Mouse (Mus musculus): ENCODE data around the gene Clic1.

The Clic1 gene

GRCm38 (mm10) chr17:35063466-35063865 is 13.7 kb downstream of the Clic1 start:
- in situ Hi-C loops (cut with MboI, MseI), result loop anchor here (5.0 kb wide), 1 partner anchor 41 kb away; no protein-coding TSS in a partner anchor

- in situ Hi-C loops (cut with MboI, MseI), result loop anchor here (5.0 kb wide), 1 partner anchor 42 kb away; no protein-coding TSS in a partner anchor
Measured at GRCm38 (mm10) chr17:35064378-35064877, 14.7 kb downstream of the Clic1 start.

GRCm38 (mm10) chr17:35064951-35065947 is 15.5 kb downstream of the Clic1 start, which contains the start of gene Ly6g6c:
Ly6g6c (plus strand) TSS chr17:35065388.
- in situ Hi-C loops (cut with MboI, MseI), result loop anchor here (5.0 kb wide), 1 partner anchor 43 kb away; no protein-coding TSS in a partner anchor

GRCm38 (mm10) chr17:35066084-35066483 is 16.3 kb downstream of the Clic1 start, which contains the start of gene Mpig6b:
Mpig6b (minus strand) TSS chr17:35066184.
- in situ Hi-C loops (cut with MboI, MseI), result no loop called here

GRCm38 (mm10) chr17:35068213-35068914 is 18.6 kb downstream of the Clic1 start:
- in situ Hi-C loops (cut with MboI, MseI), result no loop called here

GRCm38 (mm10) chr17:35070556-35071229 is 20.9 kb downstream of the Clic1 start:
- in situ Hi-C loops (cut with MboI, MseI), result no loop called here

GRCm38 (mm10) chr17:35071454-35071853 is 21.7 kb downstream of the Clic1 start:
- in situ Hi-C loops (cut with MboI, MseI), result no loop called here

- in situ Hi-C loops (cut with MboI, MseI), result no loop called here
Measured at GRCm38 (mm10) chr17:35074097-35074496, 24.3 kb downstream of the Clic1 start.

- in situ Hi-C loops (cut with MboI, MseI), result no loop called here
Measured at GRCm38 (mm10) chr17:35076507-35077176, 26.9 kb downstream of the Clic1 start, which contains the start of gene Ly6g6e. Ly6g6e (plus strand) TSS chr17:35076902.

GRCm38 (mm10) chr17:35077285-35077684 is 27.5 kb downstream of the Clic1 start:
- in situ Hi-C loops (cut with MboI, MseI), result no loop called here

- in situ Hi-C loops (cut with MboI, MseI), result no loop called here
Measured at GRCm38 (mm10) chr17:35077786-35078233, 28.0 kb downstream of the Clic1 start, which contains the start of gene Ly6g6d. Ly6g6d (minus strand) TSS chr17:35078065.

GRCm38 (mm10) chr17:35079778-35080177 is 30.0 kb downstream of the Clic1 start:
- in situ Hi-C loops (cut with MboI, MseI), result no loop called here

- in situ Hi-C loops (cut with MboI, MseI), result no loop called here
Measured at GRCm38 (mm10) chr17:35080248-35080647, 30.5 kb downstream of the Clic1 start.

- in situ Hi-C loops (cut with MboI, MseI), result no loop called here
Measured at GRCm38 (mm10) chr17:35080710-35081109, 30.9 kb downstream of the Clic1 start.

- in situ Hi-C loops (cut with MboI, MseI), result no loop called here
Measured at GRCm38 (mm10) chr17:35082841-35083576, 33.2 kb downstream of the Clic1 start.

- in situ Hi-C loops (cut with MboI, MseI), result no loop called here
Measured at GRCm38 (mm10) chr17:35083929-35084497, 34.2 kb downstream of the Clic1 start.

GRCm38 (mm10) chr17:35085208-35085865 is 35.6 kb downstream of the Clic1 start, which contains the start of gene Ly6g6f:
Ly6g6f (minus strand) TSS chr17:35085610.
- in situ Hi-C loops (cut with MboI, MseI), result no loop called here

- in situ Hi-C loops (cut with MboI, MseI), result no loop called here
Measured at GRCm38 (mm10) chr17:35088151-35088550, 38.4 kb downstream of the Clic1 start.
